In the genomic region with DNA sequence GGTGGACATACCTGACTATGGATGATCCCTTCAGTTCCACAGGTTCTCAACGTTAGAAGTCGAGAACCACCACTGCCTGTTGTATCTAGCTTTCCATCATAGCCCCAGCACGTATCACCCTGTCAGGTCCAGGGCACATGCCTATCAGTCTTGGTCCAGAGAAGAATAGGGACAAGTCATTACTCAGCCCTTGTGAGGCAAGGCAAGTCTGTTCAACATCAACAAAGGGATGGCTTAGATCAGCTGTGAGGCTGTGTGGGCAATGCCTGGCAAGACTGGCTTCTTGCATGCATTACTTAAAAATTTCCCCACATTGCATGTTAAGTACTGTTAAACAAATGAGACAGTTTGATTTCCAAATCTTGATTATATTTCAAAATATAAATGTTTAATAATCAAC, we compare ENCODE assay signal across 24 mouse cellular contexts. TPM values are rescaled to one million over a fixed set of nuclear protein-coding genes. Genes with fewer than 3 reads are reported as not detected.
DNase-seq lines count a peak whose midpoint lies in the region; ATAC-seq and TF ChIP-seq lines count a peak whose summit lies in the region.
"Had no signal": no experiment of that assay in that cellular context is flagged by ENCODE, and none has a peak within 500 bp of the region (broad histone marks: within the 10 kb centered on the region; RNA-seq: fewer than 3 reads in every experiment).

No protein-coding gene starts in this region.

- TF ChIP-seq EP300 in heart, adult 2 months (IDR thresholded peaks at IDR 0.05; ENCODE audit: insufficient read depth, low read depth, low read length) = no peak

- no peak for TF ChIP-seq POLR2A in heart, adult 2 months (IDR thresholded peaks at IDR 0.05; ENCODE audit: insufficient read depth, low read depth, low read length)

- H3K9ac ChIP-seq in heart, adult 2 months (ENCODE audit: low read depth, low read length) = no peak overlapping the region
- H3K9ac ChIP-seq: embryonic facial prominence, embryonic 12.5 days; forebrain, embryonic 13.5 days had no signal

- no peak for TF ChIP-seq CTCF in heart, adult 2 months (IDR thresholded peaks at IDR 0.05)

- 73% methylated on average over 3 of the region's 3 CpGs for WGBS in heart, adult 2 months

- no peak overlapping the region for H3K27ac ChIP-seq in heart, adult 2 months
- H3K27ac ChIP-seq: embryonic facial prominence, embryonic 10.5 days; embryonic facial prominence, embryonic 12.5 days; forebrain, embryonic 13.5 days had no signal

- no peaks in the 10 kb centered on the region for H3K79me2 ChIP-seq in heart, adult 2 months (replicated peaks; ENCODE audit: control insufficient read depth, insufficient read depth, low read length)

- peak; percentile 62 for DNase-seq in heart, adult 11 months
- no peak for DNase-seq in heart, adult 2 months
- peak; percentile 27 to 31 for DNase-seq in spleen, postnatal 36 days (ENCODE audit: low spot score in 2 of 2)
- DNase-seq in spleen, postnatal 14 days (ENCODE audit: low spot score in 2 of 2) = no peak
- DNase-seq in splenic B cell, adult 2 months (ENCODE audit: low read depth, low spot score) = peak; percentile 34
- DNase-seq: adrenal gland, adult 2 months; adrenal gland, postnatal 10 days; adrenal gland, postnatal 25 days; B cell, adult 2 months; cerebellum, adult 11-12 months; cerebellum, adult 2 months; cerebellum, adult 9-10 months; cerebellum, postnatal 10 days; cerebellum, postnatal 25 days had no signal

- no peak for ATAC-seq in inflammation-experienced regulatory T-cells, adult 6 months
- ATAC-seq: CD4-positive, CD25-positive, alpha-beta regulatory T cell, adult 4 months; forebrain, embryonic 13.5 days; forebrain, embryonic 16.5 days had no signal

- no peaks in the 10 kb centered on the region for H3K36me3 ChIP-seq in heart, adult 2 months (ENCODE audit: control insufficient read depth, insufficient read depth, low read length)
- H3K36me3 ChIP-seq in splenic B cell, adult 2 months (ENCODE audit: control insufficient read depth, insufficient read depth, low read length, poor library complexity, severe bottlenecking) = no peaks in the 10 kb centered on the region
- H3K36me3 ChIP-seq: embryonic facial prominence, embryonic 10.5 days; embryonic facial prominence, embryonic 12.5 days had no signal

- no peaks in the 10 kb centered on the region for H3K4me1 ChIP-seq in heart, adult 2 months (ENCODE audit: control insufficient read depth, insufficient read depth, low read length)
- H3K4me1 ChIP-seq: embryonic facial prominence, embryonic 10.5 days; embryonic facial prominence, embryonic 12.5 days; forebrain, embryonic 13.5 days had no signal

- no peaks in the 10 kb centered on the region for H3K27me3 ChIP-seq in heart, adult 2 months (ENCODE audit: control insufficient read depth, insufficient read depth, low read length)
- no peaks in the 10 kb centered on the region for H3K27me3 ChIP-seq in splenic B cell, adult 2 months (ENCODE audit: control insufficient read depth, insufficient read depth, low read length, poor library complexity, severe bottlenecking)
- H3K27me3 ChIP-seq: embryonic facial prominence, embryonic 12.5 days; forebrain, embryonic 13.5 days had no signal

- H3K4me3 ChIP-seq in heart, adult 2 months = no peak overlapping the region
- H3K4me3 ChIP-seq: embryonic facial prominence, embryonic 10.5 days; embryonic facial prominence, embryonic 12.5 days; forebrain, embryonic 13.5 days had no signal

- intact Hi-C loops in heart, adult 2 months (cut with DNase I) = no loop called here

RNA-seq across cellular contexts. Expression of a gene that starts 1.0 kb away (rescaled TPM):
- total RNA-seq in heart, adult 2 months (2021) = under 1 TPM in 1 of 2 experiments, not detected in 1; 0.30 TPM
- polyA plus RNA-seq in heart, adult 2 months (2012; rRNA removed) = 0.06 TPM in 2 replicates
- under 1 TPM in 1 of 3 experiments, not detected in 2; 0.24 TPM for polyA plus RNA-seq in inflammation-experienced regulatory T-cells, adult 6 months (2017; shearing (Covaris generic))
- total RNA-seq: adrenal gland, adult 2 months; adrenal gland, postnatal 25 days; adrenal gland, postnatal 4 days; MEL had no signal
- polyA plus RNA-seq: adrenal gland, adult 2 months; cerebellum, adult 2 months; cortical plate, adult 2 months; embryonic facial prominence, embryonic 10.5 days; embryonic facial prominence, embryonic 12.5 days; forebrain, embryonic 11.5 days; forebrain, embryonic 13.5 days; forebrain, embryonic 16.5 days had no signal

RNA-seq across cellular contexts. Expression of a gene that starts 21.1 kb away (rescaled TPM):
- 10 to 100 TPM; 30.5 to 33.2 TPM for total RNA-seq in heart, adult 2 months (2021)
- polyA plus RNA-seq in heart, adult 2 months (2012; rRNA removed) = 6.0 and 13.0 TPM in 2 replicates
- 100 to 1,000 TPM in 1 of 3 experiments, 10 to 100 TPM in 2; 94.0 to 106 (median 99.2) TPM for polyA plus RNA-seq in inflammation-experienced regulatory T-cells, adult 6 months (2017; shearing (Covaris generic))

RNA-seq across cellular contexts. Expression of a gene that starts 52.1 kb away (rescaled TPM):
- total RNA-seq in heart, adult 2 months (2021) = 10 to 100 TPM; 46.1 to 57.1 TPM
- 13.5 and 18.6 TPM in 2 replicates for polyA plus RNA-seq in heart, adult 2 months (2012; rRNA removed)
- polyA plus RNA-seq in inflammation-experienced regulatory T-cells, adult 6 months (2017; shearing (Covaris generic)) = 100 to 1,000 TPM; 182 to 240 (median 202) TPM

Comparison
In these comparisons a context has a peak if more than half of its experiments do, and no peak if none do; other contexts are left out.
1. DNase-seq: peak in heart, adult 11 months (single experiment), spleen, postnatal 36 days (2 of 2) and splenic B cell, adult 2 months (single experiment); none in heart, adult 2 months (0 of 2) and spleen, postnatal 14 days (0 of 2).